Mouse (Mus musculus): ENCODE measurements around the gene Sfxn5. TPM values are rescaled to one million over a fixed set of nuclear protein-coding genes. Genes with fewer than 3 reads are reported as not detected.

The Sfxn5 gene
- total and polyA plus RNA-seq, 3 experiments = 4.2 to 5.3 (median 4.9) TPM

GRCm38 (mm10) chr6:85206939-85207285, 126.3 kb downstream of the Sfxn5 start:
- 57% methylated on average over 15 of the region's 15 CpGs for WGBS
- no peak for DNase-seq
- Histone ChIP-seq H3K4me1 (ENCODE audit: control insufficient read depth, insufficient read depth, low read length) (no peaks in the 10 kb centered on the region), H3K36me3 (ENCODE audit: control insufficient read depth, insufficient read depth, low read length) (no peaks in the 10 kb centered on the region), H3K27me3 (ENCODE audit: control insufficient read depth, insufficient read depth, low read length) (no peaks in the 10 kb centered on the region), H3K4me3 (no peak overlapping the region), H3K27ac (no peak overlapping the region), H3K9ac (ENCODE audit: low read depth, low read length) (no peak overlapping the region), H3K79me2 (replicated peaks; ENCODE audit: control insufficient read depth, insufficient read depth, low read length) (no peaks in the 10 kb centered on the region)
- intact Hi-C loops (cut with DNase I) = no loop called here
- TF ChIP-seq CTCF (IDR thresholded peaks at IDR 0.05) = no peak
- no peak for TF ChIP-seq EP300 (IDR thresholded peaks at IDR 0.05; ENCODE audit: insufficient read depth, low read depth, low read length)

- H3K9ac ChIP-seq (ENCODE audit: low read depth, low read length) = no peak overlapping the region
- no peak for DNase-seq
- H3K79me2 ChIP-seq (replicated peaks; ENCODE audit: control insufficient read depth, insufficient read depth, low read length) = no peaks in the 10 kb centered on the region
- intact Hi-C loops (cut with DNase I) = no loop called here
- no peak overlapping the region for H3K27ac ChIP-seq
- no peaks in the 10 kb centered on the region for H3K36me3 ChIP-seq (ENCODE audit: control insufficient read depth, insufficient read depth, low read length)
- WGBS = 42% methylated on average over 16 of the region's 16 CpGs
- no peaks in the 10 kb centered on the region for H3K27me3 ChIP-seq (ENCODE audit: control insufficient read depth, insufficient read depth, low read length)
- H3K4me1 ChIP-seq (ENCODE audit: control insufficient read depth, insufficient read depth, low read length) = no peaks in the 10 kb centered on the region
- no peak for TF ChIP-seq POLR2A (IDR thresholded peaks at IDR 0.05; ENCODE audit: insufficient read depth, low read depth, low read length)
- no peak for TF ChIP-seq CTCF (IDR thresholded peaks at IDR 0.05)
- no peak for TF ChIP-seq EP300 (IDR thresholded peaks at IDR 0.05; ENCODE audit: insufficient read depth, low read depth, low read length)
- no peak overlapping the region for H3K4me3 ChIP-seq
Observed at GRCm38 (mm10) chr6:85206182-85206938, 126.9 kb downstream of the Sfxn5 start.

DNA sequence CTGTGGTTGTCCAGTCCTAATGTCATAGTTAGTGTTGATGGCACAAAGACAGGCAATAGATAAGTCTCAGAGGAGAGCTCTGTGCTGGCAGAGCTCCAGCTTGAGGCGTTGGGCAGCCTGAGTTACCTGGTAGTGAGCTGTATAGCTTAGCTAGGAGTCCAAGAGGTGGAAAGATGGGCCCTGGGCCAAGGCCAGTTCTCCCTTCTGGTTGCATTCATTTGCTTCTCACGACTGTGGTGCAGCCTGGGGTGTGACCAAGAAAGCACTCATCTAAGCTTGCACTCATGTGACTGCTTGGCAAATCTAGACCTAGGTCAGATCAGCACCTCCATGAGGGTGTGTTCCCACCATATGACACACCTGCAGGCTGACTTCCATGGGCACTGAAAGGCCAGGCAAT, 135.3 kb downstream of the Sfxn5 start:
- no peak for DNase-seq
- Histone ChIP-seq H3K27me3 (ENCODE audit: control insufficient read depth, insufficient read depth, low read length) (peaks cover 5% of the 10 kb centered on the region), H3K36me3 (ENCODE audit: control insufficient read depth, insufficient read depth, low read length) (no peaks in the 10 kb centered on the region), H3K79me2 (replicated peaks; ENCODE audit: control insufficient read depth, insufficient read depth, low read length) (no peaks in the 10 kb centered on the region), H3K27ac (no peak overlapping the region), H3K4me3 (no peak overlapping the region), H3K4me1 (ENCODE audit: control insufficient read depth, insufficient read depth, low read length) (no peaks in the 10 kb centered on the region), H3K9ac (ENCODE audit: low read depth, low read length) (no peak overlapping the region)
- TF ChIP-seq EP300 (IDR thresholded peaks at IDR 0.05; ENCODE audit: insufficient read depth, low read depth, low read length) = no peak
- TF ChIP-seq POLR2A (IDR thresholded peaks at IDR 0.05; ENCODE audit: insufficient read depth, low read depth, low read length) = no peak
- no peak for TF ChIP-seq CTCF (IDR thresholded peaks at IDR 0.05)
- WGBS = 33% methylated on average over 2 of the region's 2 CpGs
- intact Hi-C loops (cut with DNase I) = no loop called here

DNA sequence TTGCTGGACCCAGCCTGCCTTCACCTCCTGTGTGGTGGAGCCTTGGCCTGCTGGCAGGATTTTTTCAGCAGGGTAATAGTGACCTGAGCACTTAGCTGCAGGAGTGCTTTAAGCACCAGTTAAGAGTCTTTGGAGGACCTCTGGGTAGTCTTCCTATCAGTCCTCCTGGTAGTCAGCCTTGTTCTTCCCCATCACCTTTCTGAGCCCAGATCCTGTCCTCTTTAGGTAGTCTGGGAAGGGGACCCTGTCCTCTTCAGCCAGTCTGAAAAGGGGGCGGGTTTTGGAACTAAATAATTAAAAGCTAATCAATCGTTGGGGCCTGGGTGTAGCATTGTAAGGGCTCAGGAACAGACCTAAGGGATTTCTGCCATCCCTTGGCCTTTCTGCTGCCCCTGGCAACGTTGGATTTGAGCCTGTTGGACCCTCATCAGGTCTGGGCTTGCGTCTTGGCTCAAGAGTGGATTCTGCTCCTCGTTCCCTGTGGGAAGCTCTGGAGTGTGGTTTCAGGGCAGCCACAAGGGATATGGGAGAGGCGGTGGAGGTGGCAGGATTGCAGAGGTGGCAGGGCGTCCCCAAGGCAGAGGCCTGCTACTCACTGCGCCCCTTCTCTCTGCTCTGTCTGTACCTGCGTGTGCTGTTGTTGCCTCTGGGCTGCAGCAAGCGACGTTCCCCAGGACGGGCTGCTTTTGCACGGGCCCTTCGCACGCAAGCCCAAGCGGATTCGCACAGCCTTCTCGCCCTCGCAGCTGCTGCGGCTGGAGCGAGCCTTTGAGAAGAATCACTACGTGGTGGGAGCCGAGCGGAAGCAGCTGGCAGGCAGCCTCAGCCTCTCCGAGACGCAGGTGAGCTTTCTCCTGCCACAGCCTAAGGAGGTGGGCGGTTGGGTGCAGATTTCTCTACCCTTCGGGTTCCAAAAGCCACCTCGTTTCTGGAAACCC, 139.6 kb downstream of the Sfxn5 start:
- WGBS = 18% methylated on average over 29 of the region's 29 CpGs
- H3K79me2 ChIP-seq (replicated peaks; ENCODE audit: control insufficient read depth, insufficient read depth, low read length) = no peaks in the 10 kb centered on the region
- peaks cover 15% of the 10 kb centered on the region for H3K27me3 ChIP-seq (ENCODE audit: control insufficient read depth, insufficient read depth, low read length)
- no peak overlapping the region for H3K9ac ChIP-seq (ENCODE audit: low read depth, low read length)
- no peaks in the 10 kb centered on the region for H3K36me3 ChIP-seq (ENCODE audit: control insufficient read depth, insufficient read depth, low read length)
- H3K27ac ChIP-seq = no peak overlapping the region
- no peak overlapping the region for H3K4me3 ChIP-seq
- no peak for DNase-seq
- TF ChIP-seq EP300 (IDR thresholded peaks at IDR 0.05; ENCODE audit: insufficient read depth, low read depth, low read length) = no peak
- no peak for TF ChIP-seq CTCF (IDR thresholded peaks at IDR 0.05)
- TF ChIP-seq POLR2A (IDR thresholded peaks at IDR 0.05; ENCODE audit: insufficient read depth, low read depth, low read length) = no peak
- no peaks in the 10 kb centered on the region for H3K4me1 ChIP-seq (ENCODE audit: control insufficient read depth, insufficient read depth, low read length)
- intact Hi-C loops (cut with DNase I) = no loop called here

DNA sequence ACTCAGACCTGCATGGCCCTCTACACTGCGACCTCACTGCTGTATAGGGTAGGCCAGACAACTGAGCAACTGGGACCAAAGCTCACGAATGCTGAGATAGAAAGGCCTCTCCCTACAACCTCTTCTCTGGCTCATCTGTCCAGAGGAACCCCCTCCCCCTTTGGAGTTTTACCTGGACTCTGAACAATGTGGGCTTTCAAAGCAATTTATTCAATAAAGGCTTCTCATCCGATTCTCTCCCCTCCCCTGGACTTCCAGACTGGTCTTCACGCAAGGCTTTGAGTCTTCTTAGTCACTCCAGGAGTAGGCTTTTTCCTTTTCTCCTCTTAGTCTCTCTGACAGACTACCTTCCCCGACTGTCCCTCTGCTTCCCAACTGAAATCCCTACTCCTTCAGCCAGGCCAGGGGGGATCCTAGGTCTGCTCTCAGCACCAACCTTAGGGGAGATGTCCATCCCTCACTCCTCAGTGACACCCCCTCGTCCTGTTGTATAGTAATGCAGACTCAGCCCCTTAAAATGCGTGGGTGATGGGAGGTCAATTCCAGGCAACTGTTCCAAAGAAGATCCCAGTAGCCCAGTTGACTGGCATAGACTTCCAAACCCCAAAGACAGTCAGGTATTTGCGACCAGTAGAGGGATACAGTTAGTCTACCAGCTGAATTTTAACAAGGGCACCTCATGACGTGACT, 141.3 kb downstream of the Sfxn5 start:
- WGBS = 38% methylated on average over 9 of the region's 9 CpGs
- TF ChIP-seq POLR2A (IDR thresholded peaks at IDR 0.05; ENCODE audit: insufficient read depth, low read depth, low read length) = no peak
- TF ChIP-seq EP300 (IDR thresholded peaks at IDR 0.05; ENCODE audit: insufficient read depth, low read depth, low read length) = no peak
- no peak for TF ChIP-seq CTCF (IDR thresholded peaks at IDR 0.05)
- peaks cover 25% of the 10 kb centered on the region for H3K27me3 ChIP-seq (ENCODE audit: control insufficient read depth, insufficient read depth, low read length)

More for the DNA sequence above, 141.3 kb downstream of the Sfxn5 start:
- Histone ChIP-seq H3K36me3 (ENCODE audit: control insufficient read depth, insufficient read depth, low read length) (no peaks in the 10 kb centered on the region), H3K79me2 (replicated peaks; ENCODE audit: control insufficient read depth, insufficient read depth, low read length) (no peaks in the 10 kb centered on the region), H3K4me1 (ENCODE audit: control insufficient read depth, insufficient read depth, low read length) (no peaks in the 10 kb centered on the region), H3K9ac (ENCODE audit: low read depth, low read length) (no peak overlapping the region), H3K27ac (no peak overlapping the region), H3K4me3 (no peak overlapping the region)
- intact Hi-C loops (cut with DNase I) = no loop called here
- no peak for DNase-seq

All from heart, adult 2 months (tissue).